Mouse (Mus musculus) embryonic fibroblast, embryonic 13.5 days (primary cell): ENCODE measurements around the gene Nfic.

ENCODE experiments used
- CTCF ChIP-seq: IDR thresholded peaks from 2 replicates; pipeline ENCODE4 v1.5.1; 2011; ENCODE audit warnings: mild to moderate bottlenecking, control low read depth, low read length, moderate library complexity, borderline replicate concordance; ENCODE audit not compliant: insufficient read depth
- POLR2A ChIP-seq: IDR thresholded peaks from 2 replicates; pipeline ENCODE4 v1.6.1; 2011; ENCODE audit warnings: low read depth, mild to moderate bottlenecking, control low read depth, low read length, moderate library complexity

DNA sequence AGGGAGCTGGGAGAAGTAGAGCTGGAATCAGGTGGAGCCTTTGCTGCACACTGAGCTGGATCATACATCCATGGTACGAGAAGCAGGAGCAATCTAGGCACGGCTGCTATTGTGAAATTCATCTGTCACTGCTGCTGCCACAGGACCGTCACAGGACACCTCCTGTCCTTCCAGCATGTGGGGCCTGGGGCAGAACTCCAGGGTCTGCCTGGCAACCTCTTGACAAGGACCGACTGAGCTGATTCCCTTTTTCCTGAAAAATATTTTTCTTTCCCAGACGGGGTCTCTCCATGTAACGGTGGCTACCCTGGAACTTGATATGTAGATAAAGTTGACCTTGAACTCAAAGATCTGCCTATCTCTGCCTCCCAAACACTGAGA, 4.1 kb downstream of the Nfic start:
- TF ChIP-seq POLR2A (no peak), CTCF (no peak)
